Mouse (Mus musculus): Measurements from ENCODE around the gene Prdx6. TPM values are rescaled to one million over a fixed set of nuclear protein-coding genes. Genes with fewer than 3 reads are reported as not detected.
A peak's percentile ranks its signal among the peaks of the same experiment; 100 is the strongest.

Prdx6 gene
- total RNA-seq (2012; rRNA removed) (102 and 132 TPM in 2 replicates), total RNA-seq (2014; rRNA removed) (232 and 244 TPM in 2 replicates), polyA plus RNA-seq (2012; ENCODE audit: insufficient read length, low read depth) (264 and 277 TPM in 2 replicates)

DNA sequence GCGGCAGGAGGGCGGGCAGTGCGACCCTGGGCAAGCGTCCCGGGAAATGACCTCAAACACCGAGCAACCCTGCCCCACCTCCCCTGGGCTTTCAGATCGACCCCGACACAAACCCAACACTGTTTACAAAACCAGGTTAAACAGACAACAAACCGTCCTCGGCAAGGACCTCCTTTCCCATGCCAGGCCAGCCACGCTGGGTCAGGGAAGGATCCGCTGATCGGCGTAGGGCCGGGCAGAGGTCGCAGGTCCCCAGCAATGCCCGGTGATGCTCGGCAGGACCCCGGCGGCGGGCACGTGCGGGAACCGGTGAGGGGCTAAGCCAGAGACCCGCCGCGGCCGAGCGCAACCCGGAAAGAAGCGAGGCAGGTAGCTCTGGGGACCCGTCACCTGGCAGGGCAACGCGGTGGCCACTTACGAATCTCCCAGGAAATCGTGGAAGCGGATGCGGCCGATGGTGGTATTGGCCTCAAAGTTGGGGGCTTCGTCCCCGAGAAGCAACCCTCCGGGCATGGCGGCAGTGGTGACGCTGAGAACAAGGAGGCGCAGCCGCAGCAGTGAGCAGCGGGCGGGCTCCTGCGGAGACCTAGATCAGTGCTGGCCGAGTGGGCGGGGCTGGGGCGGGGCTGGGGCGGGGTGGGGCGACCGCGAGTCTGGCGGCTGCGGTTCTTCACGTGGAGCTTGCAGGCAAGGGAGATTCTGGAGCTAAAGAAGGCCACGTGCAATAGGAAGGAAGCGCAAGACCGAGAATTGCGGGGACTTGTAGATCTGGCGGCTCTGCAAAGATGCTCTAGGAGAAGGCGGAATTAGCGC is at the start of gene Prdx6:
Gene Prdx6 (minus strand): TSS at position 616 of the 813 bp plus-strand sequence.
- H3K79me2 ChIP-seq (replicated peaks; ENCODE audit: control insufficient read depth, extremely low read depth, insufficient read depth, poor library complexity, severe bottlenecking), result peaks cover 30% of the 10 kb centered on the region
- peak within 1 kb of the TSS; percentile 94 for H3K9ac ChIP-seq (ENCODE audit: insufficient read depth, low read depth)
- dilution Hi-C loops (cut with MboI; ENCODE audit: extremely low pct_ligation_motif_present, extremely low pct_unique_long_range_greater_than_20kb, low sequenced_read_pairs), result no loop called here
- in situ Hi-C loops (cut with MboI; ENCODE audit: low pct_ligation_motif_present, low pct_unique_long_range_greater_than_20kb, low sequenced_read_pairs), result no loop called here
- H3K27ac ChIP-seq (ENCODE audit: insufficient read depth, low read depth), result peak within 1 kb of the TSS; percentile 47
- peaks cover 10 to 29% of the 10 kb centered on the region in 2 experiments for H3K36me3 ChIP-seq (replicated peaks in 1 of 2; ENCODE audit: control insufficient read depth in 1 of 2, insufficient read depth in 1 of 2, low read length in 1 of 2)
- H3K4me1 ChIP-seq (ENCODE audit: control insufficient read depth in 1 of 2, insufficient read depth in 2 of 2), result peaks cover 4 to 51% of the 10 kb centered on the region in 2 experiments
- no peaks in the 10 kb centered on the region for H3K27me3 ChIP-seq (replicated peaks)
- DNase-seq (ENCODE audit: extremely low read depth), result peak; percentile 89
- peak within 1 kb of the TSS; percentile 97 for H3K4me2 ChIP-seq (ENCODE audit: insufficient read depth, low read depth, poor library complexity, severe bottlenecking)
- H3K9me3 ChIP-seq (replicated peaks; ENCODE audit: low read length), result no peaks in the 10 kb centered on the region
- H3K4me3 ChIP-seq (replicated peaks in 1 of 3; ENCODE audit: low read depth in 2 of 3, low read length in 2 of 3, poor library complexity in 1 of 3), result peak within 1 kb of the TSS; percentile 75 to 100 (median 86)
- TF ChIP-seq EP300 (IDR thresholded peaks at IDR 0.05; ENCODE audit: low read length) (no peak), ELF1 (IDR thresholded peaks at IDR 0.05; ENCODE audit: low read depth, low read length) (peak; percentile 40), SIN3A (IDR thresholded peaks at IDR 0.05; ENCODE audit: low read length) (no peak), BHLHE40 (IDR thresholded peaks at IDR 0.05; ENCODE audit: low read depth, low read length) (peak; percentile 95), CHD2 (IDR thresholded peaks at IDR 0.05; ENCODE audit: low read length) (no peak), ETS1 (conservative IDR thresholded peaks at IDR 0.05; ENCODE audit: low read depth, low read length) (peak; percentile 50; the same call in 1 of the 2 replicates), KAT2A (IDR thresholded peaks at IDR 0.05; ENCODE audit: insufficient replicate concordance, low read length) (no peak), POLR2A (IDR thresholded peaks at IDR 0.05; ENCODE audit: low read depth, low read length) (peak; percentile 95), POLR2AphosphoS2 (IDR thresholded peaks at IDR 0.05; ENCODE audit: low read depth, low read length) (peak; percentile 32; the same call in 1 of the 2 replicates), IRF4 (IDR thresholded peaks at IDR 0.05; ENCODE audit: low read depth, low read length) (no peak; the same call in 1 of the 2 replicates), USF1 (IDR thresholded peaks at IDR 0.05; ENCODE audit: low read depth, low read length) (0 out of 2 replicates have a peak, but pooled peaks have one; percentile 17), MAFK (IDR thresholded peaks at IDR 0.05; ENCODE audit: insufficient replicate concordance, low read length) (no peak), JUN (IDR thresholded peaks at IDR 0.05; ENCODE audit: insufficient read depth, low read depth, low read length) (no peak), JUND (conservative IDR thresholded peaks at IDR 0.05; ENCODE audit: low read depth, low read length) (no peak), CTCF (conservative IDR thresholded peaks at IDR 0.05 in 1 of 2, IDR thresholded peaks at IDR 0.05 in 1 of 2; ENCODE audit: low read depth in 2 of 2, low read length in 2 of 2) (no peak), MAX (IDR thresholded peaks at IDR 0.05; ENCODE audit: low read length) (peak; percentile 96), PAX5 (IDR thresholded peaks at IDR 0.05; ENCODE audit: low read length) (no peak), NRF1 (IDR thresholded peaks at IDR 0.05; ENCODE audit: low read depth, low read length) (peak; percentile 82), NELFE (IDR thresholded peaks at IDR 0.05; ENCODE audit: low read depth, low read length) (peak; percentile 89), HCFC1 (IDR thresholded peaks at IDR 0.05; ENCODE audit: low read depth, low read length) (no peak), ZC3H11A (IDR thresholded peaks at IDR 0.05; ENCODE audit: low read depth, low read length) (no peak), UBTF (IDR thresholded peaks at IDR 0.05; ENCODE audit: low read depth, low read length) (no peak; the same call in 1 of the 2 replicates), ZKSCAN1 (IDR thresholded peaks at IDR 0.05; ENCODE audit: borderline replicate concordance, low read depth, low read length) (no peak), MYC (IDR thresholded peaks at IDR 0.05; ENCODE audit: low read depth, low read length) (peak; percentile 99), RAD21 (IDR thresholded peaks at IDR 0.05; ENCODE audit: low read depth, low read length) (no peak), MEF2A (IDR thresholded peaks at IDR 0.05; ENCODE audit: borderline replicate concordance, low read depth, low read length) (peak; percentile 30; the same call in 1 of the 2 replicates), MAZ (IDR thresholded peaks at IDR 0.05; ENCODE audit: low read depth, low read length) (no peak), ZMIZ1 (IDR thresholded peaks at IDR 0.05; ENCODE audit: low read depth, low read length) (peak; percentile 53; the same call in 1 of the 2 replicates), USF2 (conservative IDR thresholded peaks at IDR 0.05; ENCODE audit: low read depth, low read length) (no peak), MXI1 (IDR thresholded peaks at IDR 0.05; ENCODE audit: low read depth, low read length) (peak; percentile 95), TCF12 (IDR thresholded peaks at IDR 0.05; ENCODE audit: low read depth, low read length) (peak; percentile 72), E2F4 (IDR thresholded peaks at IDR 0.05; ENCODE audit: insufficient replicate concordance, low read depth, low read length) (no peak), SMC3 (IDR thresholded peaks at IDR 0.05; ENCODE audit: low read depth, low read length) (no peak), RCOR1 (conservative IDR thresholded peaks at IDR 0.05; ENCODE audit: low read depth, low read length) (no peak), ZNF384 (IDR thresholded peaks at IDR 0.05; ENCODE audit: low read depth, low read length) (no peak), TBP (conservative IDR thresholded peaks at IDR 0.05; ENCODE audit: low read depth, low read length) (peak; percentile 40), GABPA (IDR thresholded peaks at IDR 0.05; ENCODE audit: insufficient replicate concordance, low read depth, low read length) (no peak), CHD1 (IDR thresholded peaks at IDR 0.05; ENCODE audit: low read depth, low read length) (no peak)
